Mouse (Mus musculus) thymus, adult 2 months (tissue): ENCODE results near the gene Golga7b.

Source experiments
- CTCF ChIP-seq: fragments of 200-500 bp; IDR thresholded peaks from 2 replicates; pipeline ENCODE4 v1.5.1; 2012; ENCODE audit warnings: mild to moderate bottlenecking, control low read depth, low read length, moderate library complexity, borderline replicate concordance; ENCODE audit not compliant: control insufficient read depth, poor library complexity, insufficient read depth; ENCODE audit errors: extremely low read depth
- POLR2A ChIP-seq: fragments of 200-500 bp; IDR thresholded peaks from 2 replicates; pipeline ENCODE4 v1.6.1; 2012; ENCODE audit warnings: mild to moderate bottlenecking, low read length, control low read depth, moderate library complexity; ENCODE audit not compliant: control insufficient read depth, poor library complexity, insufficient read depth; ENCODE audit errors: extremely low read depth

DNA sequence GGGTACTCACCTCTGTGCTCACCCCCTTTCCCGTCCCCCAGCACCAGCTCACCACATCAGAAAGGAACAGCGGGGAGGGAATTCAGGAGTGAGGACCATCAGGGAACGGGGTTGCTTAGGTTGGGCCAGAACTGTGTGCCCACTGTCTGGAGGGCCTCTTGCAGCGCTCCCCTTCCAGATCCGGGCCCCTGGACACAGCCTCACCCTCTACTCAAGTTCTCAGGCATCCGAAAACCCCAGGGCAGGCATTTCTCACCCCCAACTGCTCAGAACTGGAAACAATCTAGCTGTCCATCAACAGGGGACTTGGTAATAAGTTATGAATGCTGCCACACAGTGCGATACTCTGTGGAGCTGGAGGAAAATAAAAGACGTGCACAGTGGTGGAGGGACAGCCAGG is 44.7 kb downstream of the Golga7b start:
- no peak for TF ChIP-seq POLR2A
- TF ChIP-seq CTCF: no peak
